Mouse (Mus musculus) ES-E14 (cell line): ENCODE results near the gene Cyp26a1. TPM values are rescaled to one million over a fixed set of nuclear protein-coding genes. Genes with fewer than 3 reads are reported as not detected.

Source experiments
- DNase-seq: peaks from one replicate; pipeline ENCODE4 v3.0.0-alpha.2; 2013; ENCODE audit warnings: low read depth, low spot score
- H3K27ac ChIP-seq: 2 replicates; pipeline ENCODE4 v1.5.1; 2012; ENCODE audit warnings: low read depth, mild to moderate bottlenecking, low read length, moderate library complexity, mixed read lengths; ENCODE audit not compliant: poor library complexity, insufficient read depth, severe bottlenecking
- H3K36me3 ChIP-seq: 2 replicates; pipeline ENCODE4 v1.6.1; 2012; ENCODE audit warnings: mild to moderate bottlenecking, low read length, moderate library complexity, mixed read lengths; ENCODE audit not compliant: control insufficient read depth, poor library complexity, insufficient read depth, severe bottlenecking
- H3K4me1 ChIP-seq, 2 experiments: fragments of 150-350 bp in 1 of 2; sonication (generic) in 1 of 2; 2 replicates each; pipeline ENCODE4 v1.6.1; 2012; ENCODE audit warnings: low read length in 2 of 2, mild to moderate bottlenecking in 1 of 2, mixed read lengths in 1 of 2; ENCODE audit not compliant: control insufficient read depth in 2 of 2, insufficient read depth in 2 of 2, poor library complexity in 1 of 2
- H3K4me3 ChIP-seq, 2 experiments: fragments of 150-350 bp in 1 of 2; sonication (generic) in 1 of 2; 2 replicates each; pipeline ENCODE4 v1.5.1; 2012; ENCODE audit warnings: low read length in 2 of 2, low read depth in 1 of 2, mild to moderate bottlenecking in 1 of 2, mixed read lengths in 1 of 2; ENCODE audit not compliant: insufficient read depth in 1 of 2, poor library complexity in 1 of 2, severe bottlenecking in 1 of 2
- H3K9ac ChIP-seq: 2 replicates; pipeline ENCODE4 v1.6.1; 2012; ENCODE audit warnings: low read depth, mild to moderate bottlenecking, low read length, mixed read lengths; ENCODE audit not compliant: poor library complexity, insufficient read depth, severe bottlenecking
- H3K9me3 ChIP-seq: fragments of 150-350 bp; sonication (generic); 2 replicates; pipeline ENCODE4 v1.6.1; 2012; ENCODE audit warnings: low read depth, mild to moderate bottlenecking, low read length; ENCODE audit not compliant: control insufficient read depth, insufficient read depth
- CHD2 ChIP-seq: IDR thresholded peaks from 2 replicates; pipeline ENCODE4 v1.6.1; 2014; ENCODE audit warnings: mild to moderate bottlenecking, low read depth, low read length, inconsistent platforms
- HCFC1 ChIP-seq: IDR thresholded peaks from 2 replicates; pipeline ENCODE4 v1.6.1; 2012; ENCODE audit warnings: low read length, inconsistent platforms, borderline replicate concordance; ENCODE audit not compliant: insufficient read depth
- MAFK ChIP-seq: IDR thresholded peaks from 2 replicates; pipeline ENCODE4 v1.6.1; 2014; ENCODE audit warnings: mild to moderate bottlenecking, low read depth, low read length, inconsistent platforms; ENCODE audit not compliant: insufficient read depth
- ZC3H11A ChIP-seq: IDR thresholded peaks from 2 replicates; pipeline ENCODE4 v1.6.1; 2012; ENCODE audit warnings: low read depth, mild to moderate bottlenecking, inconsistent platforms, low read length, borderline replicate concordance
- ZNF384 ChIP-seq: IDR thresholded peaks from 2 replicates; pipeline ENCODE4 v1.6.1; 2012; ENCODE audit warnings: low read depth, low read length, inconsistent platforms
- in situ Hi-C, 2 experiments: fragments of 600-800 bp; cut with MboI; formaldehyde crosslinking; loops; one replicate each; pipeline ENCODE4 v1.15.1; 2025; ENCODE audit warnings: low sequenced_read_pairs in 2 of 2, inconsistent platforms in 1 of 2; ENCODE audit not compliant: unreplicated experiment in 2 of 2
- total RNA-seq: library from RNA; depleted of rRNA; stranded (reverse); fragments of 300-350 nt; gene quantifications from 2 replicates; pipeline ENCODE4 v1.2.3, GENCODE M21; 2012; rRNA removed

The Cyp26a1 gene
- total RNA-seq, 1 experiment, result 5.7 TPM

DNA sequence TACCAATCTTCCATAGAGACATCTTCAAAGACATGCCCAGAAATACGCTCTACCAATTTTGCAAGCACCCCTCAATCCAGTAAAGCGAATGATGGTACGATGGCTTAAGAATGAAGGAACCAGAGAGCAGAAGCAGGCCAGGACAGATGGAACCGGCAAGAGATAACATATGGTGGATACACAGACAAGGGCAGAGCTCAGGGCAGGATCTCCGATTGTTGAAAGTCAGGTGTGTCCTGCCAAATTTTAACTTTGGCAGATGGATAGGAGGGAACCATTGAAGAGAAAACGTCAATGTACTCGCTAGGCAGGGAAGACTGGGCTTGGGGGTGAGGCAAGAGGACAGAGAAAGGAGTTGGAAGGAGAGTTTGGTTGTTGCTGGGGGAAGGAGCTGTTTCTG lies 29.0 kb downstream of the Cyp26a1 start:
- Histone ChIP-seq H3K4me3 (no peak overlapping the region), H3K36me3 (no peaks in the 10 kb centered on the region), H3K4me1 (peaks cover 0 to 2% of the 10 kb centered on the region in 2 experiments; a peak in 1 of 4 replicates), H3K9ac (no peak overlapping the region), H3K27ac (no peak overlapping the region), H3K9me3 (no peaks in the 10 kb centered on the region)
- no peak for TF ChIP-seq HCFC1
- TF ChIP-seq CHD2, result no peak
- no peak for TF ChIP-seq ZNF384
- in situ Hi-C loops, result no loop called here
- DNase-seq, result no peak

DNA sequence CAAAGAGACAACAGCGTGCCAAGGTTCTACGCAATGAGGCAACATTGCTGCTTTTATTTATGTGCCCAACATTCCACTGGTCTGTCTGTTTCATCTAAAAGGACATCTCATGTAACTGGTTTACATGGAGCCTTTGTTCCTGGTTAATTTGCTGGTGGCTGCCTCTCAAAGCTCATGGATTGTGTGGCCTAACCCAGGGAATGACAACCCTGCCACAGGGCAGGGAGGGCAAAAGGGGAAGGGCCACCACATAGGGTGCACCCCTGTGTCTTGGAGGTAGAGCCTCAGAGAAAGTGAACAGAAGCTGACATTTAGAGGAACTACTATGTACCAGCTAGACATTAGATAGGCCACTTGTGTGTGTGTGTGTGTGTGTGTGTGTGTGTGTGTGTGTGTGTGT lies 29.8 kb downstream of the Cyp26a1 start:
- Histone ChIP-seq H3K4me3 (no peak overlapping the region), H3K9ac (no peak overlapping the region), H3K27ac (no peak overlapping the region), H3K9me3 (no peaks in the 10 kb centered on the region), H3K36me3 (no peaks in the 10 kb centered on the region), H3K4me1 (peaks cover 0 to 2% of the 10 kb centered on the region in 2 experiments; a peak in 1 of 4 replicates)
- DNase-seq, result no peak
- TF ChIP-seq ZNF384, result no peak
- no peak for TF ChIP-seq CHD2
- TF ChIP-seq HCFC1, result no peak
- no peak for TF ChIP-seq ZC3H11A
- TF ChIP-seq MAFK, result no peak
- in situ Hi-C loops, result no loop called here

DNA sequence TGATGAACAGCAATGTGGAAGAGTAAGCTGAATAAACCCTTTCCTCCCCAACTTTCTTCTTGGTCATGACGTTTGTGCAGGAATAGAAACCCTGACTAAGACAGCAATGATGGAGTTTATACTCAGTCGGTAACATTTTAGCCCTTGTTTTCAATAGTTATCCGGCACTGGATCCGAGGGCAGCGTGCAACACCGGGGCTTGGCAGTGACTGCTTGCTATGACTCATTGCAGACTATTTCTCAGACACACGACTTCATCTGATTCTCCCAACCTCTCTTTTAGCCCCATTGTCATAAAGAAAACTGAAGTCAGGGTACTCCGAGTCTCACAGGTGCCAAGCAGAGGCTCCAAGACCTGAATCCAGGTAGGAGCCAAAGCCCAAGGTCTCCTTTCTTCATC lies 37.8 kb downstream of the Cyp26a1 start:
- Histone ChIP-seq H3K36me3 (no peaks in the 10 kb centered on the region), H3K9me3 (no peaks in the 10 kb centered on the region), H3K9ac (no peak overlapping the region), H3K4me3 (no peak overlapping the region), H3K4me1 (peaks cover 0 to 2% of the 10 kb centered on the region in 2 experiments; a peak in 1 of 4 replicates), H3K27ac (no peak overlapping the region)
- DNase-seq, result no peak
- TF ChIP-seq CHD2 (no peak), ZNF384 (no peak), ZC3H11A (no peak), MAFK (no peak), HCFC1 (no peak)
- in situ Hi-C loops, result no loop called here

DNA sequence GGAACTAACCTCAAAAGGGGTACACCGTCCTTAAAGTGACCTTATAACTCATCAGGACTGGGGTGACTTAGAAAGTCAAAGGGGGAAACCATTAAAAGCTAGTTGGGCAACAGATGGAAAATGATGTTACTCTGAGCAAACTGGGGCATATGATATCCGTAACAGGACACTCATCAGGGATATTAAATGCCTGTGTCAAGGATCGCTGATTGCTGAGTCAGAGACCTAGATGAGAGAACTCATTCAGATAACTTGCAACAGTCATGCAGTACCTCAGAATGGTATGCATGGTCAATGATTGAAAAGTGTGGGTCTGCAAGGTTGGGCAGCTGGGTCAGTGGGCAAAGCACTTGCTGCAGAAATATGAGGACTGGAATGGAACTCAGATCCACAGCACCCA lies 41.0 kb downstream of the Cyp26a1 start:
- Histone ChIP-seq H3K9me3 (no peaks in the 10 kb centered on the region), H3K4me3 (no peak overlapping the region), H3K4me1 (no peaks in the 10 kb centered on the region), H3K36me3 (no peaks in the 10 kb centered on the region), H3K9ac (no peak overlapping the region), H3K27ac (no peak overlapping the region)
- TF ChIP-seq ZC3H11A, result no peak
- no peak for TF ChIP-seq CHD2
- no peak for TF ChIP-seq ZNF384
- no peak for TF ChIP-seq MAFK
- TF ChIP-seq HCFC1, result no peak
- in situ Hi-C loops, result no loop called here
- no peak for DNase-seq

DNA sequence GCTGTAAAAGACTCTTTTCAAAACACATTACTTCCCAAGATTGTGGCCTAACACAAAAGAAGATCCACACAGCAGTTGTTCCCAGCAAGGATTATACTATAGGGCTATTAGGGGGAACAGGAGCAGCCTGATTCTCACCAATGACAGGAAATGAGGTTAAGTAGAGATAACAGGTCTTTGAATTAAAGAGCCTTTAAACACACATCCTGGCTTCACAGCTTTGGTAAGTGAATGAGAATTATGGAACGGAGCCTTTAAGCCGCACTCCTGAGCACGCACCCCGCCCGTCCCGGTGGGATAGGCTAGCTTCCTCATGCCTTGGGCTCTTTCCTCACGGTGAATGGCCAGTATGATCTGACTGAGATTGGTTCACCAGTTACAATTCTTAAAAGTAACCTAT lies 42.4 kb downstream of the Cyp26a1 start:
- in situ Hi-C loops, result no loop called here
- no peak for DNase-seq
- no peaks in the 10 kb centered on the region for H3K4me1 ChIP-seq
- H3K9ac ChIP-seq, result no peak overlapping the region
- no peaks in the 10 kb centered on the region for H3K36me3 ChIP-seq
- no peaks in the 10 kb centered on the region for H3K9me3 ChIP-seq
- no peak overlapping the region for H3K27ac ChIP-seq
- no peak overlapping the region for H3K4me3 ChIP-seq
- TF ChIP-seq ZNF384, result no peak
- no peak for TF ChIP-seq CHD2
- no peak for TF ChIP-seq HCFC1
- TF ChIP-seq ZC3H11A, result no peak
- TF ChIP-seq MAFK, result no peak

Other genes with a start within 250 kb of the Cyp26a1 start
- gene Exoc6, start 147.4 kb upstream of the Cyp26a1 start, total RNA-seq, result 7.7 and 10.1 TPM in 2 replicates
- gene Cyp26c1, start 12.2 kb upstream of the Cyp26a1 start, total RNA-seq, result 0.31 and 0.32 TPM in 2 replicates